Mouse (Mus musculus): Measurements from ENCODE around the gene Hck.

Gene Hck

DNA sequence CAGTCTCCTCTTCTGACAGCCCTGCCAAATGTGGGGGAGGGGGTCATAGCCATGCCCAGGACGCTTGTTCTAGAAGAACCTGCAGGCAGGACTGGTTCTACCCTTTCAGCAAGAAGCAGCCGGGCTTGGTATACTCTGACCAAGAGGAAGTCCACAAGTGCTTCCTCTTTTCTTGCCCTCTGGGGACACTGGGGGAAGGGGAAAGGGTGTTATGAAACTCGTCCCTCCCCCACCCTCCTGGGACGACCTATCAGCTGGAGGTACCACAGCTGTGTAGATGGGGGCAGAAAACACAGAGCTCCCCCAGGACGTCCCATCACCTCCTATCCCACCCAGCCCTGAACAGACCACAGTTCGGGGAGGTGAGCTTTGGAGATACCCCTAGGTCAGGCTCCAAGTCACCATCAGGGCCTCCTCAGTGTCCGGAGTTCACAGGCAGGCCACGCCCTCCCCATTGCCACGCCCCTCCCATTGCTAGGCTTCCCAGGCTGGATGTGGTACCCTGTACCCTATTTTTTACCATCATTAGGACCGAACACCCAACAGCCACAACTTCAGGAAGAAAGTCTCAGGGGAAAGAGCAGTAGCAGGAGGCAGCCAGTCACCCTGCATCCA, 17.6 kb upstream of the Hck start:
- DNase-seq (ENCODE audit: low read depth, low spot score), result no peak

DNA sequence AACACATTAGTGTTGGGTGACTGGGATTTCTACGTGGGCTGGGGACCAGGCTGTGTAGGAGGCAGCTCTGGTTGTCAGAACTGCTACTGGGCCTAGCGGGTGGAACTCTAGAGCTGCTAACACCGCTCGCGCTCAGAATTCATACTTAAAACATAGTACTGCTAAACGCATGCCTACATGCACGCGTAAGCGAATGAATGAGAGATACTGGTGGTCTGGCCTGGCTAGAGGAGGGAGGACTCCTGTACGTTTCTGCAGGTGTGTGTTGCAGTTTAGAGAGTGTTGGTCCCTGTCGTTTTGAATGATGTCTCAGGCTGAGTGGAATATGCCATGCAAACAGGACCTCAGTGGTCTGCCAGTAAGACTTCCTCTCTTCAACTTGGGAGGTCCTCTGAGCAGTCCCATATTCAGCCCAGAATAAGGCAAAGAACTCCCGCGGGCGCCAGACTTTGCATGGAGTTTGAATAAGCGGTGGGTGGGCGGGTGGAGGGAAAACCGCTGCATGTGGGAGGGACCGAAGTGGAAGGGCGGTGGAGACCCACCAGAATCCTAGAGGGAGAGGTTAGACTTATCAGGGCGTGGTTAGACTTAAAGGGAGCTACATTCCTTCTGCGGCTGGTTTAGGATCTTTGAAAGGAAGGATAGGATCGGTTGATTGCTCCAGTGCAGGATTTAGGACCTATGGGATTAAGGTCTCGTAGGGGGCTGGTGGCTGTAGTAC, 1.1 kb upstream of the Hck start:
- DNase-seq (ENCODE audit: low read depth, low spot score), result no peak

GRCm38 (mm10) chr2:153107802-153108201, 466 bp upstream of the Hck start:
- no peak for DNase-seq (ENCODE audit: low read depth, low spot score)

DNA sequence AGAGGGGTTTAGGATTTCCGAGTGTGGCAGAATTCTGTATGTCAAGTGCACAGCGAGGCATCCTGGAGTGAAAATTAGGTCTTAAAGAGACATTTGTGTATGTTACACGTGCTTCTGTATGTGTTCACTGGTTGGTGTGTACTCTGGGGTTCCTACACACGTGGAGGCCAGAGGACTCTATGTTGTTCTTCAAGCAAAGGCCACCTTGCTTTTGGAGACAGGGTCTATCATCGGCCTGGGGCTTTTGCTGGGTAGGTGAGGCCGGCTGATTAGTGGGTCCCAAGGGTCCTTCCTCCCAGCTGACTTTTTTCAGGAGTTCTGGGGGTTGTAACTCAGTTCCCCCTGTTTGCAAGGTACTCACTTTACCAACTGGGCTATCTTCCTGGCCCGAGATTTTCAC, 1.3 kb downstream of the Hck start:
- no peak for DNase-seq (ENCODE audit: low read depth, low spot score)

GRCm38 (mm10) chr2:153111298-153111697, 3.0 kb downstream of the Hck start:
- DNase-seq (ENCODE audit: low read depth, low spot score), result no peak

DNA sequence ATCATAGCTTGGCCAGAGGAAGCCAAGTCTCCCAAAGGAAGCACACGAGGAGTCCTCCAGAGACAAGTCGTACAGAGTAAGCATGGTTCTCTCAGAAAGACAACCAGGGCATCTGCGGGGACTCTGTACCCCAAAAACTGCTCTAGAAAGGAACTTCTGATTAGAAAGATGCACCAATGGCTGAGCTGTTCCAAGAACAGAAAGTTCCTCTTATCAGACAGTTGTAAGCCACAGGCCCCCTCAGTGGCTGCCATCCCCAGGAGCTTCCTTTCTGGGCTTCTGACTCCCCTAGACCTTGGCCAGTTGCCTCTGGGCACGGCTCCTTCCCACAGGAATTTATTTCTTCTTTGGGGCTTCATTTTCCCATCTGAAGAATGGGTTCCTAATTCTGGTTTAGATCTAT, 7.4 kb downstream of the Hck start:
- no peak for DNase-seq (ENCODE audit: low read depth, low spot score)

DNA sequence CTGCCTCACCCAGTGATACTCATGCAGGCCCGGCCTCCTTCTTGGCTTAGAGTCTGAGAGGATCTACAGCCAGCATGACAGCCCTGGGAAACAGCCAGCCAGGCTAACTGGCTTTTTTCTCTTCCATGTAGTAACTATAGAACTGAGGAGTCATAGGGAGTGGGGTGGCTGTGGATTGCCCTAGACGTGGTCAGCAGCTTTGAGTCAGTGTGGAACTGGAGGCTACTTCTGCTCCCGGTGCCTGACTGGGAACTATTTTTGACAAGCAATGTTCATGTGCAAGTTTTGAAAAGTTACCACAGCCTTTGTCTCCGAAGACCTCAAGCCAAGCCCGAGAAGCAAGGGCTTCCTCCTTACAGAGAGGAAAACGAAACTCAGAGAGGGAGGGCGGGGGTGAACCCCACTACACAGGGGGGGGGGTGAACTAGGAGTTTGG, 8.8 kb downstream of the Hck start:
- peak; percentile 41 for DNase-seq (ENCODE audit: low read depth, low spot score)

- no peak for DNase-seq (ENCODE audit: low read depth, low spot score)
Observed at GRCm38 (mm10) chr2:153119488-153119887, 11.2 kb downstream of the Hck start.

DNA sequence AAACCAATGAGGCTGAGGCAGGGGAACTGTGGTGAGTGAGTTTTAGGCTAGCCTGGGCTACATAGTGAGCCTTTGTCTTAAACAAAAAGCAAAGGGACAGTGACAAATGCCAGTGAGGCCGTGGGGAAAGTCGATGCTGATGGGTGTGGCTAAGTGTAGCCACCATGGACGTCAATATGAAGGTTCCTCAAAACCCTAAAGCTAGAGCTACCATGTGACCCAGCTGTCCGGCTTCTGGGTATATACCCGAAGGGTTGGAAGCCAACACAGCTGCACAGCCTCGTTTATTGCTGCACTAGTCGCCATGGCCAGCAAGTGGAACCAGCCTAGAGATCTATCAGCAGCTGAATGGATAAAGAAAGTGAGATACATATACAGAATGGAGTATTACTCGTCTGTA, 11.9 kb downstream of the Hck start:
- DNase-seq (ENCODE audit: low read depth, low spot score), result no peak

- no peak for DNase-seq (ENCODE audit: low read depth, low spot score)
Observed at GRCm38 (mm10) chr2:153121821-153122615, 13.8 kb downstream of the Hck start.

DNA sequence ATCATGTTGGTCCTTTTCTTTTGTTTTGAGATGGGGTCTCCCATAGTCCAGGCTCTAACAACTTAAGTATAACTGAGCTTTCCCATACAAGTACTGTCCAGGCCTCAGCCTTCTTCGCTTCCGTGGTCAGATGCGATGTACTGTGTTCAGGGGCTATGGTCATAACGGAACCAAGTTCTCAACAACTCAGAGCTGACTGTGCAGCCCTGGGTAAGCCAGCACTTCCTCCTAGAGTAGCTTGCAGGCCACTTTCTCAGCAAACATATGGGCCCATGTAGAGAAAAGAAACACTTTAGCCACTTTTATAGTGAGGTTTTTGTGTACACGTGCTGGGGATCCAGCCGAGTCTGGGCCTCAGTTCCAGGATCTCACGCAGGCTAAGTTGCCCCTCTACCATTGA, 14.4 kb downstream of the Hck start:
- DNase-seq (ENCODE audit: low read depth, low spot score), result no peak

DNA sequence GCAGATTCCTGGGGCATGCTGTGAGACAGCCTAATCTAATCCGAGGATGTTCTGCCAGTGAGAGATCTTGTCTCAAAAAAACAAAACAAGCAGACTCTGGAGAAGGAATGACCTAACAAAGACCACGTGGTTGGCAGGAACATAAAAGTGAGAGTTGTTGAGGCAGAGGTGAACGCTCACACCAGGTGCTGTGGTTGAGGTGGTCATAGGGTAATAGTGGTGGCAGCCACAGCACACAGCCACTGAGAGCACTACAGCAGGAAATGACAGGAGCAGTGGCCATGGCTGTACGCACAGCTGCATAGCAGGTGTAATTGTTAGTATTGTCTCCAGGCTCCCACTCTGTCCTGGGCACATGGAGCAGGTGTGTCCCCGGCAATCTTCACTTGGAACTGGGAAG, 17.6 kb downstream of the Hck start:
- no peak for DNase-seq (ENCODE audit: low read depth, low spot score)

- DNase-seq (ENCODE audit: low read depth, low spot score), result peak; percentile 28
Observed at GRCm38 (mm10) chr2:153131019-153131418, 22.8 kb downstream of the Hck start.

DNA sequence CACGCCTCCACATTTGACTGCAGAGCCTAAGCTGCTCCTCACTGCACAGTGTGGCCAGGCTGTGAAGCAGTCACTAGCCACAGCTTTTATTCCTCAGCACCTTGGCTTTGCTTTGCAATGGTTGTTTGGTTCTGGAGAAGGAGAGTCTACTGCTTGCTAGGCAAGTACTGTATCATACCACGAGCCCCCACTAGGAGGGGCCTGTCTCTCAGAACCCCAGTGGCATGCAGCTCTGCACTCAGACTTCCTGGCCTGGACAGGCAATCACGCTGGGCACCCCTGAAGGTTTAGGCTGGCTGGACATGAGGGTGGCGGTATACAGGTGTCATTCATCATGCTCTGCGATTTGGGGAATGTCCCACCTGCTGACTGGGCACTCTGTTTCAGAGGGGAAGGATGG, 26.0 kb downstream of the Hck start:
- peak; percentile 11 for DNase-seq (ENCODE audit: low read depth, low spot score)

GRCm38 (mm10) chr2:153136211-153136610, 27.9 kb downstream of the Hck start:
- DNase-seq (ENCODE audit: low read depth, low spot score), result no peak

DNA sequence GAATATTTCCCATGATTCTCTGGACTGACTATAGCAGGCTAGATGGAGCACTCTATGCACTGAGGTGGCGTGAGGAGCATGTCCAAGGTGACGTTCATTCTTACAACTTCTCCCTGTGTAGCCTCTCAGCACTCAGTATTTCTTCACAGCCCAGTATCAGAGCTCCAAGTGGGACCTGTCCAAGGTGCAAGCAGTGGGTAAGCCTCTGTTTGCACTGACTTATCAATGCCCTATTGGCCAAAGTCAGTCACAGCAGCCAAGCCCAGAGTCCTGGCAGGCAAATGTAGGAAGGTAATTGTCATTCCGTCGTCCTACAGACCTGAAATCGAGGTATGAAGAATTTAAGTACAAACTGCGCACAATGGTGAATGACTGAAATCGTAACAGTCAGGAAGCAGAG, 30.9 kb downstream of the Hck start:
- no peak for DNase-seq (ENCODE audit: low read depth, low spot score)

DNA sequence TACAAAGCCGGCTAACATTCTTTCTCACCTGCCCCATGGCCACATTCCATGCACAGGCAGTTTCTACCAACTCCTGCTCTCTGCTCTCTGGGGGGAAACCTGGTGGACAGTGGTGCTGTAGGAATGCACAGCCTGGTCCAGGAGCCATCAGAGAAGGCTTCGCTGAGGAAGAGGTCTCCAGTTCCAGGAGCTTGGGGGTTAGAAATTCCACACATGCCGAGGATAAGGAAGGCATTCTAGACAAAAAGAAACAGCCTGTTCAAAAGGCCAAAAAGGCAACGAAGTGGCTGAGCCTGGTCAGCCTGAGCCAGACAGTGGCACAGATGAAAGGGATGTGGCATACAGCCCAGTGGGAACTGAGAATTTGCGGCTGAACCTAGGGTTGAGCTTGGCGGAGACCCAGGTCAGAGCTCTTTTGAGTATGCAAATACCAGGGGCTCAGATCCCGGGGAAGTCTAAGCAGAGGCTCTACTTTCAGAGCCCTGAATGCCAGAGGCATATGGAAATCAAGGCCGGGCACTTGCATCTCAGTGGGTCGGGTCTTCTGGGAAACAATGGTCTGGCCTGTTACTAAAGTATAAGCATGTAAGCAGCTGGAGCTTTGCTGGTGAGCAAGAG, 31.8 kb downstream of the Hck start:
- DNase-seq (ENCODE audit: low read depth, low spot score), result no peak

GRCm38 (mm10) chr2:153142620-153143199, 34.4 kb downstream of the Hck start:
- peak; percentile 69 for DNase-seq (ENCODE audit: low read depth, low spot score)

- DNase-seq (ENCODE audit: low read depth, low spot score), result no peak
Observed at GRCm38 (mm10) chr2:153145346-153145745, 37.1 kb downstream of the Hck start.

DNA sequence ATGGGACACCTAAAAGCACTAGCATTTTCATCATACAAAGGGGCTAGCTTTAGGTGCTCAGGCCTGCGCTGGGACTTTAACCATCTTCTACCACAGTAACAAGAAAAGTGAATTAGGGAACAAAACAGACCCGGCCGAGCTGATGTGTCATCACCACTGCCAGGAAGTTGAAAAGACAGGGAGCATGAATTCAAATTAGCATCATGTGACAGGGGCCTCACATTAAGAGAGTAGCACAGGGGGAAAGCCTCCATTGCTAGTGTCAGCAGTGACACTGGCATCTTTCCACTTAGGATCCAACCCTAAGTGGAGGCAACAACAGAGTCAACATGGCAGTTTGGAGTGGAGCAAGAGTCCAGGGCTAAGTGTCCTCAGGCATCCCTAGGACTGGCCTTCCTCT, 39.0 kb downstream of the Hck start:
- no peak for DNase-seq (ENCODE audit: low read depth, low spot score)

GRCm38 (mm10) chr2:153147715-153148114, 39.4 kb downstream of the Hck start:
- peak; percentile 83 for DNase-seq (ENCODE audit: low read depth, low spot score)

- no peak for DNase-seq (ENCODE audit: low read depth, low spot score)
Observed at GRCm38 (mm10) chr2:153149742-153150141, 41.5 kb downstream of the Hck start.
